Mouse (Mus musculus) T-helper 1 cell (primary cell): ENCODE data around the gene Krtdap.
"Not testable (repeated sequence)": the region's sequence is repeated elsewhere in the genome, so short reads cannot be mapped to it uniquely, and the experiment has no call there.

Experiments used
- in situ Hi-C: fragments of 300-600 bp; cut with MboI, MseI; formaldehyde crosslinking; loops from one replicate; pipeline ENCODE4 v1.15.1; 2025; ENCODE audit warnings: high pct_unique_total_duplicates

Gene Krtdap

DNA sequence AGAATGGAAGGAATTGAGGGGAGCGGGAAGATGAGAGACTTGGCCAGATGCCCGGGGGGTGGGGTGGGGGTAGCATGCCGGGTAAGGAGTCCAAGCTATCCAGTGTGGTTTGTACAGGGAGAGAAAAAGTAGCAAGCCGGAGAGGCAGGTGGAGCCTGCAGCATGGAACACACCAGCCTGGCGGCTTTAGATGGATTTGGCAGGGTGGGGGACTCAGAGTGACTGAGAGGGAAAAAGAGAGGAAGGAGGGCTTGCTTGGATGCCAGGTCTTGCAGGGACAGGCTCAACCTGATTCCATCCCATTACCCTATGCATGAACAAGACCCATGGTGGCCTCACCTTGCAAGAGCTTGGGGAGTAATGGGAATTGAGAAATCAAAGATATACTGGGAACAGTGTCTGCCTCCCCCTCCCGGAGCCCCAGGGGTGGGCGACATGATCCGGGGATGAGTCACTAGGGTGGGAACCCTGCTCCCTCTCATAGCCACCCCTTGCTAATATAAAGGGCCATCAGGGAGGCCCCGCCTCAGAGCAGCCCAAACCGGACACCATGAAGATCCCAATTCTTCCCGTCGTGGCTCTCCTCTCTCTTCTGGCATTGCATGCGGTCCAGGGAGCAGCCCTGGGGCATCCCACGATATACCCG is at the start of gene Krtdap:
Krtdap (plus strand) TSS at position 520 of the 646 bp plus-strand sequence.
- in situ Hi-C loops: no loop called here

DNA sequence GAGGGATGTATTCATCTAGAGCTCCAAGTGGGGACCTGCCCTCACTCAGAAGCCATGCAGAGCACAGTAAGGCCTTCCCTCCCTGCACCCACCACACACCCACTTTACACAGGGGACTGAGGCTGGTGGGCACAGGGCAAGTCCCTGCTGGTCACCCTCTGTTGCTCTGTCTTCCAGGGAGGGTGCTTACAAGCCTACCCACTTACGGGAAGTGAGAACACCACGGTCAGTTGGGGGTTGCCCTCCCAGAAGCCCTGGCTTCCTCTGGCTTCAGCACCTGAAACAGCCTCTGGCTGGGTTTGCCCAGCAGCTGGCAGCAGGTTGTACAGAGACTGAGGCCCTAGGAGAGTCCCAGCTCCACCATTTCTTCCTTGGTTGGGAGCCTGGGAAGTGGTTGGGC is 45.1 kb upstream of the Krtdap start:
- in situ Hi-C loops: not testable (repeated sequence)

DNA sequence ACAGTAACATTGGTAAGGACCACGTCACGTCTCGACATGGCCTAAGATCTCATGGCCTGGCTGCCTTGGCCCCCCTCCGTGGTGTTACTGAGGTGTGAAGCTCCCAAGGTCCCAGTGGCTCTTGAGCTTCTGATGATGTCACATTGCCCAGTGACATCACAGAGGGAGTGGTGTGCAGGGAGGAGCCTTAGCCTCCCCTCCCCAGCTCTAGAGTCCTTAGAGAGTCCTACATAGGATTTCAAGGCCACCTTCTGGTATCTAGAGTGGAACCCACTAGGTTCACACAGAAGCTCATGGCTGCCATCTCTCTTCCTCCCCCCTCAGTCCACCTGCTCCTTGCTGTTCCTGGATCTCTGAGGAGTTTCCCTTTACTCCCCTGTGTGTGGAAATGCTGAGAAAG is 44.1 kb upstream of the Krtdap start, which contains the start of gene Gapdhs:
Gapdhs (minus strand) TSS at position 65 of the 400 bp plus-strand sequence.
- in situ Hi-C loops: not testable (repeated sequence)

DNA sequence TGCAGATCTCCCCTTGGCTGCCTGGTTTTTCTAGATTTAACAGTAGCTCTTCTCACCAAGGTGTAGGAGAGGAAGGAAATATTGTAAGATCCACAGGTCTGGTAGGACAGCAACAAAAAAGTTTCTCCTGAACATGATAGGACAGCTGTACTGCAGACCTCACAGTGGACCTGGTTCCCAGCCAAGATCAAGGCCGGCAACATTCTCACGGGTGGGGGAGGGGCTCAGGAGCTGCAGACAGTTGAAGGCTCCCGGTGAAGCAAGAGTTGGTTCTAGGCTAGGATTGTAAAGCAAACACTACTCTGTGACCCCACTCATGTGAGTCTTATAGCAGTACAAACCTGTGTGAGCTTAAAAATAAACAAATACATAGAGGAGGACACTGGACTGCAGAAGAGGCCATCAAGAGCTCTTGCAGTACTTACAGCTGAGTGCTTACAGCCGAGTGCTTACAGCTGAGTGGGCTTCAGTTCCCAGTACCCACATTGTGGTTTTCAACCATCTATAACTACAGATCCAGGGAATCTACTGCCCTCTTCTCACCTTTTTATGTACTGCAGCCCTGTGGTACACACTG is 43.6 kb upstream of the Krtdap start:
- in situ Hi-C loops: no loop called here

DNA sequence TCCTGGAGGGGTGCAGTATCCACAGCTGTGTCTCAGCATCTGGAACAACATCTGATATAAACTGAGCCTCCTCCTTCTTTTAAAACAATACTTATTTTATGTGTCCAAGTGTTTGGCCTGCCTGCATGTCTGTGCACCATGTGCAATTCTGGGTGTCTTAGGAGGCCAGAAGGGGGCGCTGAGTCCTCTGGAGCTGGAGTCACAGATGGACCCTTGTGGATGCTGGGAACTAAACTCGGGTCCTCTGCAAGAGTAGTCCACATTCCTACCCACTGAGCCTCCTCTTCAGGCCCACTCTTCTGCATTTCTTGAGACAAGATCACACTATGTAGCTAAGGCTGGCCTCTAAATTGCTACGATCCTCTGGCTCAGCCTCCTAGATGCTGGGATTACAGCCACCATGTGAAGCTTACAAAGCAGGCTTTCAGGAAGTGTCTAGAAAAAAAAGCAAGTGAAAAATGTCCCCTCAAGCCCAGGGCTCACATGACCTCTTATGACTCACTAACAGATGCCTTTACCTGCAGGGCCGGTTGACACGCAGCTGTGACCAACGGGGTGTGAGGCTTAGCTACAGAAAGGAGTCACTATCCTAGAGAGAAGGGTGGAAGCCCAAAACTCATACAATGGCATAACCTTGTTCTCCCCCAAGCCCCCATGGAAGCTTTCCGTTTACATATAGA is 40.0 kb upstream of the Krtdap start:
- in situ Hi-C loops: no loop called here

DNA sequence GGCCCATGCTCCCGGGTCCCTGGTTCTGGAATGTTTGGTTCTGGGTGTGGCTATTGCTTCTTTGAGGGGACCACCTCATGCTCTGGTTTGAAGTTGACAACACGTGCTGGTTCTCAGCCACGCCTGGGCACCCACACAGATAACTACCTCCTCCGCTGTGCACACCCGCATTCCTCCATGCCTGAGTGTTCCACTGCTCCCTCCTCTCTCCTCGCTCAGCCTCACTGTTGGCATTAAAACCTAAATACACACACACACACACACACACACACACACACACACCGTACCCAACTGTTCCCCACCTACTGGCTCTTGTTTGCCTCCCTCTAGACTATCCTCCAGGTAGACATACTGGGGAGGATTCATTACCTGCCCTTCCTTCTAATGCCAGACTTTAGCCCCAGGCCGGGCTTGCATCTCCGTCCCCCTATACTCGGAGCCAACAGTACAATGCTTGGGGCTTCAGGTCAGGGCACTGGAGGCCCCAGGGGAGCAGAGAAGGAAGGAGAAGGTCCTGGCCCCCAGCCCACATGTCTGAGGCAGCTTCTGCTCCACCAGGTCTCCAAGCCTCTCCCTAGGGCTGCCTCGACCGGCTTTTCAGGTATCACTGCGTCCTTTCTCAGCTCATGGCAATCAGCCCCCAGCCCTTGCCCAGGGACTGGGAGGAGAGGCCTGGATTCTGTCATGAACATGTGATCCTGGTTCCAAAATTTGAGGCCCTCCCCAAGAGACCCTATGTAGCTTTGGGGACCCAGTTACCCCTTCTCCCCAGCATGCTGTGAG is 37.7 kb upstream of the Krtdap start:
- in situ Hi-C loops: no loop called here

DNA sequence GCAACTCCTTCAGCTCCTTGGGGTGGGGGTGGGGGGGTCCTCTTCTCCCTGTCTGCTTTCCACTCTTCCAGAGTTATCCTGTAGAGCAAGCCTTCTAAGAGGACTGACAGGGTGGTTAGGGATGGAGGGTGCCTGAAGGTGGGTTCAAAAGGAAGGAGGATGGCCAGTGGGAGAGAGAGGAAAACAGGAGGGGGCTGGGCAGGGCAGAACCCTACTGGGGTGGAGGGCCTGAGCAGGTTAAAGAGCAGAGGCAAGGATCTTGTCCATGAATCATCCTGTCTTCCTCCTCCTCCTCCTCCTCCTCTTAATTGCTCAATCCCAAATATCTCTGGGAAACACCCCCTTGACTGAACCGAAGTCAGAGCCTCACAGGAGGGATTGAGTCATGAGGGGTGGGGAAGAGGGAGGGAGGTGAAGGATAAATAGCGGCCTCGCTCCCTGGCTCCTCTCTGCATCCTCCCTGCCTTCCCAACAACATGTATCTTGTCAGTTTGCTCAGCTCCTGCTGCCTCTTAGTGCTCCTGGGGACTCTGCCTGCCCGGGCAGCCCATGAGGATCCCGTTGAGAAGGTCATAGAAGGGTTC is 36.5 kb upstream of the Krtdap start, which contains the start of gene Sbsn:
Sbsn (plus strand) TSS at position 386 of the 584 bp plus-strand sequence.
- in situ Hi-C loops: no loop called here

DNA sequence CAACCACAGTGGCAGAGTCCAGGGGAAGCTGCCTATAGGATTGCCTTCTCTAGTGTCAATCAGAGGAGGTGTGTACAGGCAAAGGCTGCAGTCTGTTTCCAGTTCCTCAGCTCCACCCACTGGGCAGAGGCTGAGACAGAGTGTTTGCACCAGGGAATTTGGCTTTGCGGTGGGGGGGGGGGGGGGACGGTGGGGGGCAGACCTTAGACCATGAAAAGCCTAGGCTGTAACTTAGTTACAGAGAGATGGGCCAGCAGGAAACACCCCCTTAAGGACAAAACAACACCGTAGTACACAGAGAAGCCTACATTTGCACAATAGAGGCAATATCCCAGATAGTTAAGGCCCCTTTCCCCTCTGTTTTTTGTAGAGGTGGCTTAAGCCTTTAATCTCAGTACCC is 30.7 kb upstream of the Krtdap start:
- in situ Hi-C loops: no loop called here

DNA sequence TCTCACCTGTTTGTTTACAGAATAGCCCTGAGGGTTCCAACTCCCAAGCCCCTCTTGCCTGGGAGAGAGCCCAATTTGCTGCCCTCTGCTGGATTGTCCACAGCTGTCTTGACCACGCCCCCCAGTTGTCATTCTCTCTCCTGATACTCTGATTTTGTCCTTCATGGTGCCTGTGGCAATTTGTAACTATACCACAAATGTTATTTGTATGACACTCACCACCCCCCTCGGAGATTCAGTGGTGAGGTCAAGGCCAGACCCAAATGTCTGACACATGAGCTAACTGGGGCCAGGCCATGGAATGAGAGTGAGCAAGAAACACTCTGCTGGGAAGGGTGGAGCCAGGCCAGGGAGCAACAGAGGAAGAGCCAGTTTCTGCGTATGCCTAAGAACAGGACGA is 28.8 kb upstream of the Krtdap start:
- in situ Hi-C loops: no loop called here

DNA sequence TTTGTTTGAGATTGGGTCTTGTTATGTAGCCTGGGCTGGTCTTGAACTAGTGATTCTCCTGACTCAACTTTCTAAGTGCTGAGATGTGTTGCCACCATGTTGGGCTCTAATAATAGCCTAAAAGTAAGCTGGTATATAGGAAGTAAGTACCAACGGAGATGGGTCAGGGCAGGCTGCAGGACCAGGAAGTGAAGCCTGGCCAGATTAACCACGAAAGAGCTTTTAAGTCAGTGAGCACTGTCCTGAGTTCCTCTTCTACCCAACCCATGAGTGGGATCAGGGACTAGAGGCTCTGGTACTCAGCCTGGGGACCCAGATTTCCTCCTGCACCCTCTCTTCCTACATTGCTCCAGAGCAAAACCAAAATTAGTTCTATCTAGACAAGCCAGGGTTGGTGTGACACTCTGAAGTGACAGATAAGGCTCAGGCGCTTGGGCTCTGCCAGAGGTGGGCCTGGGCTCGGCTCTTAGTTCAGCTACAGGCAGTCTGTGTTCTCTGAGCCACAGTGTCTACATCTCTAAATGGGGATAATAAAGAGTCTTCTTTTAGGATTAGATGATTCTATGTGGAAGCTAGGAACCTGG is 25.8 kb upstream of the Krtdap start:
- in situ Hi-C loops: no loop called here

DNA sequence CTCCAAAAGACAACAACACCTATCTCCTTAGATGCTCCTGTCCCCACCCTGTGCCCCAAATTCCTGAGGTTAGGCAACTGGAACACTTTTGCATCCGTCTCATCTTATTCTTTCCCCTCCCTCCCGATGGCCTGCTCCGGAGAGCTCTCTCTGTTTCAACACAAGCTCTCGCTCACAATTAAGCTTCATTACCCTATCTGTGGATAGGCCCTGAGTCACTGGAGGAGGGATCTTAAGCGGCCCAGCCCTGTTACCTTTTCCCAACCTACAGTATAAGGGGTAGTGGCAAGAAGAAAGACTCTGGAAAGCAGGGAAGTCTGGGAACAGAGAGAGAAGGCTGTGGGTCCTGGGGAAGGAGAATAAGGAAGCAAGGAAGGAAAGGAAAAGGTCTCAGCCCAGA is 24.2 kb upstream of the Krtdap start, which contains the start of gene Dmkn:
Dmkn (plus strand) TSS at position 301 of the 400 bp plus-strand sequence.
- in situ Hi-C loops: no loop called here

DNA sequence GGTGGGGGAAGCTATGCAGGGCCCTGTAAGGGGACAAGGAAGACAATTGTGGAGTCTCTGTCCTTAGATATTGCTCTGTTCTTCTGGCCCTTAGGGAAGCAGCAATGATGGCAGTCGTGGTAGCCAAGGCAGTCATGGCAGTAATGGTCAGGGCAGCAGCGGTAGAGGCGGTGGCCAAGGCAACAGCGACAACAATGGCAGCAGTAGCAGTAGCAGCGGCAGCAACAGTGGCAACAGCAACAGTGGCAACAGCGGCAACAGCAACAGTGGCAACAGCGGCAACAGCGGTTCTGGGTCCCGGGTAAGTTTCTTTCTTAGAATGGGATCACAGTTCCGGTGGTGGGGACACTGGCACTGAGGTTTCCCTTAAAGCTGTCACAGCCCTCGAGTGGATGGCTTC is 22.5 kb upstream of the Krtdap start:
- in situ Hi-C loops: no loop called here

DNA sequence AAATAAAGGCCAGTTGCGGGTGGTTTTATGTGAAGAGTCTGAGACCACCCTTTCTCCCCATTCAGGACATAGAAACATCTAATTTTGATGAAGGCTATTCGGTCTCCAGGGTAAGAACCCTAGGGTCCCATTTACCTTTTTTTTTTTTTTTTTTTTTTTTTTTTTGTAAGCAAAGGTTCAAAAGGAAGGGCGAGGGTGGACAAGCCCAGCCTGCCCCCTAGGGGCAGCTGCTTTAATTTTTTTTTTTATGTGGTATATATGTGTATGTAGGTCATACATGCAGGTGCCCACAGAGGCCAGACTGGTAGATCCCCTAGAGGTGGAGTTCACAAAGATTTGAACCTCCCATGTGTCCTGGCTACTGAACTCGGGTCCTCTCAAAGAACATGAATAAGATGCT is 21.3 kb upstream of the Krtdap start:
- in situ Hi-C loops: no loop called here

DNA sequence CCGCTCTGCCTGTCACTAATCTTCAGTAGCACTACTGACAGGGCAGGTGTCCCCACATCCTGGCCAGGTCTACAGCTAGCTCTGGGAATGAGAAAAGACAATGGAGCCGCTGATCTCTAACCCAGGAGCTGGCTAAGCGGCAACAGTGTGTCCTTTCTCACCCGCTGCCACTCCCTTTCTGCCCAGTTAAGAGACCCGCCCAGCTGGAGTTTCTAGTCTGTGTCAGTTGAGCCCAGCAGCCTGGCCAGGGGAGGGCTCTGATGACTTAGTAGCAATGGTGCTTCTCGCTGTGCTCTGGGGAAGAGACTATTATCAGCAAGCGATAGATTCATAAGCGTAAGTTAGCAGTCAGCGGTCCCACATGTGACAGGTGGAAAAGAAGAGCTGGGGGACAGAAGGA is 18.5 kb upstream of the Krtdap start:
- in situ Hi-C loops: no loop called here

DNA sequence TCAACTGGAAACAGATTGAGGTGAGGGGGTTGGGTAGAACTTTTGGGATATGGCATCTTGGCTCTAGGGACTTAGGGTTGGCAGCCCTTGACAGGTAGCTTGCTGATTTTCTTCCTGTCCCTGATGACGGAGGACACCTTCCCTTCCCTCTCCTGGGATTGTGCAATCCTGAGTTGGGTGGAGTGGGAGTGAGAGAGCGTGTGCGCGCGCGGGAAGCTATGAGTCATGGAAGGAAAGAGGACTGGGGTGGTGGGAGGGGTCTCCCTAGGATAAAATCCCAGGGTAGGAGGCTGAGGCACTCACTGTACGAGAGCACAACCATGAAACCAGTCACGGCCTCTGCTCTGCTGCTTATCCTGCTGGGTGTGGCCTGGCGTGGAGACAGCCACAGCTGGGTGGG is 11.6 kb upstream of the Krtdap start:
- in situ Hi-C loops: no loop called here

DNA sequence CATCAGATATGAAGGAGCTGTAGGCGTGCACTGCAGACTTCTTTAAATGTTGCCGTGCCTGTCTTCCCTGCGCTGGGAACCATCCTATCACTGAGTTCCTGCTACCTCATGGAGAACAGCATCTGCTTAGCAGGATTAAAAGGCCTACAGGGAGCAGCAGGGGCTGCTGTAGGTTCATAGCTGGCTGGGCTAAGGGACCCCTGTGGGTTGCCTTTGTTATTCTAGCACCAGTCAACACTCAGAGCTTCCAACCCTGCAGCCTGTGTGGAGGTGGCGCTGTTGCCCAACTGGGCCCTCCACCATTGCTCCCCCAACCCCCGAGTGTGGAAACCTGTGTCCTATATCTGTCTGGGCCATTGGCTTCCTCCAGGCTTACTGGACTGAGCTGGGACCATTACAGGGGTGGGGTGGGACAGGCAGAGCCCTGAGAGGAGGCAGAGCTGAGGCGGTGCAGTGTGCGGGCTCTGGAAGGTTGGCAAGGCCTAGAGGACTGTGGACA is 10.6 kb upstream of the Krtdap start:
- in situ Hi-C loops: no loop called here

DNA sequence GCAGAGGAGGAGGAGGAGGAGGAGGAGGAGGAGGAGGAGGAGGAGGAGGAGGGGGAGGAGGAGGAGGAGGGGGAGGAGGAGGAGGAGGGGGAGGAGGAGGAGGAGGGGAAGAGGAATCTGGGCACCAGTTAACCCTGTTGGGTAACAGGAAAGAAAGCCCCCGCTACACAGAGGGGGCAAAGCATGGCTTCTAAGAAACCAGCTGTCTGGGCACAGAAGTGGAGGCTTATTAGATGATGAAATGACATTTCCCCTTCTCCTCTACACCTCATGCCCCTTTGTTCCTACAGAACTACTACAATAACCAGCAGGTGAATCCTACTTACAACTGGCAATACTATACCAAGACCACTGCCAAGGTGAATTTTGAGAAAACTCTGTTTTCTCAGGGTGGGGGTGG is 9.8 kb upstream of the Krtdap start:
- in situ Hi-C loops: no loop called here

DNA sequence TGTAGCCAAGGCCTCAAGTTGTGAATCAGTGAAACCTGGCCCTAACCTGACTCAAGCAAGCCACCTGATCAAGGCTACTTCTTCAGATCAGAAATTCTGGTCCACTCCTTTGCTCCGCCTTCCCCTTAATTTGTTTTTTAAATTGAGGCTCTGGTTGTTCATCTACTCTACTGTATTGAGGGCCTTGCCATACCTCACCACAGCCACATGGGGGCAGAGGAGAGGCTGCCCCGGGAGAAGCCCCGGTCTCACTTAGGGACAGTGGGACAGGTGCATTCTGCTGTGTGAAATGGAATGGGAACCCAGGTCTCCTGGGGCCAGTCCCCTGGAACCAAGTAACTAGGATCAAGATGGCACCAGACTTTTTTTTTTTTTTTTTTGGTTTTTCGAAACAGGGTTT is 5.9 kb upstream of the Krtdap start:
- in situ Hi-C loops: no loop called here

DNA sequence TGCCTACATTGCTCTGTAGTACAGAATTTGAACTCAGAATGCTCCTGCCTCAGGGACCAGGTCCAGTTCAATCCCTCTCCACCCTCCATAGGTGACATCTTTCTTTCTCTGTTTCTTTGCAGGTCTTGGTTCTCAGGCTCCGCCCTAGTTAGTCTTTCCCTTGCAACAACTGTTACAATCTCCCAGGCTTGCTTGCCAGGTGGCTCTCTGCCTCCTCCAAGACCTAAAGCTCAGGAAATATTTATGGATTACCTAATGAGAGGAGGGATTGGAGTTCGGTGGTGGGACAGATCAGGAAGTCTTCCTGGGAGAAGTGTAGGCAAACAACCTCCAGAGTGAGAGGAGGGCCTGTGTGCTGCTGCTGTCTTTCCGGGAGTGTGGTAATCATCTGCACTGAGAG is 5.0 kb upstream of the Krtdap start:
- in situ Hi-C loops: no loop called here

DNA sequence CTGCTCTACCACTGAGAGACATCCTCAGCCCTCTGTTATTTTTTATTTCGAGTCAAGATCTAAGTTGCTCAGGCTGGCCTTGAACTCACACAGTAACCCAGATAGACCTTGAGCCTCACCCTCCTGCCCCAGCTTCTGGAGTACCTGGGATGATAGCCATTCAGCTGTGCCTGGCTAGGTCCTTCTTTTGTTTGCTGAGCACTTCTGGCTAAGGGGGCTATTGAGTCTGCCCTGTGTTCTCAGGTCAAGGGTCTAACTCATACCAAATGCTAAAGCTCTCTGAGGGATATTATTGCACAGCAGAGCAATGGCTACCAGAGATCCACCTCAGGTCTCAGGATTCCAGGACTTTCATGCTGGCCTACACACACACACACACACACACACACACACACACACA is 2.5 kb upstream of the Krtdap start:
- in situ Hi-C loops: no loop called here
